ENCODE assay signal across 13 mouse cellular contexts in genomic region chr3:30370860-30371455, GRCm38 (mm10).
DNase-seq lines count a peak whose midpoint lies in the region; ATAC-seq and TF ChIP-seq lines count a peak whose summit lies in the region.
"Had no signal": no experiment of that assay in that cellular context is flagged by ENCODE, and none has a peak within 500 bp of the region (broad histone marks: within the 10 kb centered on the region; RNA-seq: fewer than 3 reads in every experiment).

No protein-coding gene starts in this region.

- WGBS in intestine, embryonic 15.5 days: 54% methylated on average over 16 of the region's 16 CpGs
- WGBS in intestine, postnatal 0 days: 69% methylated on average over 16 of the region's 16 CpGs
- WGBS in embryonic facial prominence, embryonic 10.5 days: 48% methylated on average over 16 of the region's 16 CpGs
- 53% methylated on average over 16 of the region's 16 CpGs for WGBS in embryonic facial prominence, embryonic 14.5 days
- 20% methylated on average over 16 of the region's 16 CpGs for WGBS in midbrain, embryonic 12.5 days

- no peaks in the 10 kb centered on the region for H3K27me3 ChIP-seq in intestine, embryonic 15.5 days (replicated peaks)
- H3K27me3 ChIP-seq in intestine, postnatal 0 days (replicated peaks; ENCODE audit: control insufficient read depth, insufficient read depth, low read length): no peaks in the 10 kb centered on the region
- H3K27me3 ChIP-seq in embryonic facial prominence, embryonic 10.5 days (replicated peaks; ENCODE audit: low read depth, poor library complexity, severe bottlenecking): no peaks in the 10 kb centered on the region
- H3K27me3 ChIP-seq in embryonic facial prominence, embryonic 14.5 days (replicated peaks; ENCODE audit: control insufficient read depth, insufficient read depth, low read length): no peaks in the 10 kb centered on the region
- peaks cover 11% of the 10 kb centered on the region; the same call in 1 of the 2 replicates for H3K27me3 ChIP-seq in midbrain, embryonic 12.5 days
- H3K27me3 ChIP-seq: neural tube, embryonic 12.5 days had no signal

- no peaks in the 10 kb centered on the region for H3K9me3 ChIP-seq in intestine, embryonic 15.5 days
- no peaks in the 10 kb centered on the region for H3K9me3 ChIP-seq in intestine, postnatal 0 days (ENCODE audit: control insufficient read depth)
- no peaks in the 10 kb centered on the region for H3K9me3 ChIP-seq in embryonic facial prominence, embryonic 10.5 days
- no peaks in the 10 kb centered on the region for H3K9me3 ChIP-seq in embryonic facial prominence, embryonic 14.5 days (ENCODE audit: control insufficient read depth, low read length)
- H3K9me3 ChIP-seq in midbrain, embryonic 12.5 days: no peaks in the 10 kb centered on the region
- H3K9me3 ChIP-seq: neural tube, embryonic 12.5 days had no signal

- H3K4me1 ChIP-seq in intestine, embryonic 15.5 days (replicated peaks): no peaks in the 10 kb centered on the region
- H3K4me1 ChIP-seq in intestine, postnatal 0 days (replicated peaks; ENCODE audit: control insufficient read depth, insufficient read depth, low read length): no peaks in the 10 kb centered on the region
- H3K4me1 ChIP-seq in embryonic facial prominence, embryonic 10.5 days: peaks cover 16% of the 10 kb centered on the region
- no peaks in the 10 kb centered on the region for H3K4me1 ChIP-seq in embryonic facial prominence, embryonic 14.5 days (ENCODE audit: control insufficient read depth, insufficient read depth, low read length)
- peaks cover 8% of the 10 kb centered on the region; the same call in 1 of the 2 replicates for H3K4me1 ChIP-seq in midbrain, embryonic 12.5 days
- H3K4me1 ChIP-seq: neural tube, embryonic 12.5 days had no signal

- no peaks in the 10 kb centered on the region for H3K36me3 ChIP-seq in intestine, embryonic 15.5 days
- no peaks in the 10 kb centered on the region for H3K36me3 ChIP-seq in intestine, postnatal 0 days (ENCODE audit: control insufficient read depth, insufficient read depth)
- H3K36me3 ChIP-seq in embryonic facial prominence, embryonic 10.5 days (replicated peaks): 0 out of 2 replicates have a peak, but pooled peaks cover 2% of the 10 kb centered on the region
- H3K36me3 ChIP-seq in embryonic facial prominence, embryonic 14.5 days (ENCODE audit: control insufficient read depth, insufficient read depth, low read length): no peaks in the 10 kb centered on the region
- no peaks in the 10 kb centered on the region for H3K36me3 ChIP-seq in midbrain, embryonic 12.5 days
- H3K36me3 ChIP-seq: neural tube, embryonic 12.5 days had no signal

- H3K4me3 ChIP-seq in intestine, embryonic 15.5 days (replicated peaks): no peak overlapping the region
- H3K4me3 ChIP-seq in intestine, postnatal 0 days (ENCODE audit: low read depth, low read length): no peak overlapping the region
- no peak overlapping the region for H3K4me3 ChIP-seq in embryonic facial prominence, embryonic 10.5 days
- H3K4me3 ChIP-seq in embryonic facial prominence, embryonic 14.5 days (ENCODE audit: low read depth, low read length): no peak overlapping the region
- peak overlapping the region; percentile 19 for H3K4me3 ChIP-seq in midbrain, embryonic 12.5 days
- H3K4me3 ChIP-seq: neural tube, embryonic 12.5 days had no signal

- no peak for ATAC-seq in intestine, embryonic 15.5 days
- no peak for ATAC-seq in intestine, postnatal 0 days
- ATAC-seq in embryonic facial prominence, embryonic 14.5 days (ENCODE audit: low read depth): 0 out of 2 replicates have a peak, but pooled peaks have one; percentile 44
- ATAC-seq in midbrain, embryonic 12.5 days (ENCODE audit: low FRiP score, low read depth): 0 out of 2 replicates have a peak, but pooled peaks have one; percentile 47
- no peak for ATAC-seq in erythroblast, adult 5-6 weeks (replicated peaks; ENCODE audit: low FRiP score, poor library complexity, severe bottlenecking)

- H3K4me2 ChIP-seq in intestine, embryonic 15.5 days (replicated peaks): peak overlapping the region; percentile 34
- no peak overlapping the region for H3K4me2 ChIP-seq in intestine, postnatal 0 days (replicated peaks; ENCODE audit: low read depth)
- peak overlapping the region; percentile 35 for H3K4me2 ChIP-seq in embryonic facial prominence, embryonic 14.5 days (ENCODE audit: low read depth, low read length)
- H3K4me2 ChIP-seq in midbrain, embryonic 12.5 days (replicated peaks): peak overlapping the region; percentile 47
- H3K4me2 ChIP-seq: neural tube, embryonic 12.5 days had no signal

- no peak overlapping the region for H3K9ac ChIP-seq in intestine, embryonic 15.5 days
- no peak overlapping the region for H3K9ac ChIP-seq in intestine, postnatal 0 days (ENCODE audit: low read depth, low read length)
- H3K9ac ChIP-seq in embryonic facial prominence, embryonic 14.5 days (ENCODE audit: low read depth, low read length): no peak overlapping the region
- peak overlapping the region; percentile 37; the same call in 1 of the 2 replicates for H3K9ac ChIP-seq in midbrain, embryonic 12.5 days (replicated peaks)
- H3K9ac ChIP-seq: neural tube, embryonic 12.5 days had no signal

- no peak overlapping the region for H3K27ac ChIP-seq in intestine, embryonic 15.5 days
- no peak overlapping the region for H3K27ac ChIP-seq in intestine, postnatal 0 days (ENCODE audit: low read depth, low read length)
- no peak overlapping the region for H3K27ac ChIP-seq in embryonic facial prominence, embryonic 10.5 days (replicated peaks)
- no peak overlapping the region for H3K27ac ChIP-seq in embryonic facial prominence, embryonic 14.5 days (replicated peaks; ENCODE audit: low read depth, low read length)
- H3K27ac ChIP-seq in midbrain, embryonic 12.5 days (replicated peaks): no peak overlapping the region
- H3K27ac ChIP-seq: neural tube, embryonic 12.5 days had no signal

- peak; percentile 21 for DNase-seq in embryonic facial prominence, embryonic 10.5 days (ENCODE audit: low spot score)
- peak; percentile 44 for DNase-seq in embryonic facial prominence, embryonic 14.5 days (ENCODE audit: low spot score)
- no peak for DNase-seq in cerebellum, adult 11-12 months
- DNase-seq in thymus, postnatal 25 days: no peak
- DNase-seq: cerebellum, postnatal 10 days; heart, postnatal 10 days; kidney, adult 9 months; liver had no signal

- no peak for TF ChIP-seq CTCF in intestine, postnatal 0 days (IDR thresholded peaks at IDR 0.05; ENCODE audit: low read depth)

Comparison
In these comparisons a context has a peak if more than half of its experiments do, and no peak if none do; other contexts are left out.
1. ATAC-seq: peak in embryonic facial prominence, embryonic 14.5 days (single experiment) and midbrain, embryonic 12.5 days (single experiment); none in intestine, embryonic 15.5 days (single experiment), intestine, postnatal 0 days (single experiment) and erythroblast, adult 5-6 weeks (single experiment).
2. DNase-seq: peak in embryonic facial prominence, embryonic 10.5 days (single experiment) and embryonic facial prominence, embryonic 14.5 days (single experiment); none in cerebellum, adult 11-12 months (single experiment) and thymus, postnatal 25 days (single experiment).